31 mouse cellular contexts compared by ENCODE assay signal in the genomic region with DNA sequence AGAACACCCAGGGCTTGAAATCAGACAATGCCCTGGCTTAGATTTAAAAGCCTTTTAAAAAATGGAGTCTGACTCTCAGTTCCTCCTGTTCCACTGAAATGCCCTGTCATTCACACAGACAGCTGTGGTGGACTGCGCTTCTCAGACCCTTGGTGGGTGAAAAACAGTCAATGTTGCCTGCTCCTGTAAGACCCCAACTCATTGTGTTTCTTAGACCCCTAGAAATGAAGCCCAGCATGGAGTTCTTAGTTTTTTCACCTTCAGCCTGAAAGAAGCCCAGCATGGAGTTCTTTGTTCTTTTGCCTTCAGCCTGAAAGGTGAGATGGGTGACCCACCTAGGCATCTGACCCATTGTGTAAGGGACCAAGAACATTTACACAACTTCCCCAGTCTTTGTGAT. TPM values are rescaled to one million over a fixed set of nuclear protein-coding genes. Genes with fewer than 3 reads are reported as not detected.
"Had no signal": no experiment of that assay in that cellular context is flagged by ENCODE, and none has a peak within 500 bp of the region (broad histone marks: within the 10 kb centered on the region; RNA-seq: fewer than 3 reads in every experiment).

No protein-coding gene starts in this region.

RNA-seq across cellular contexts. Expression of a gene that starts 36.5 kb away (rescaled TPM):
- polyA plus RNA-seq: limb, embryonic 10.5 days; limb, embryonic 11.5 days; limb, embryonic 12.5 days; limb, embryonic 13.5 days; limb, embryonic 14.5 days; limb, embryonic 15.5 days; liver, adult 2 months; liver, embryonic 11.5 days; liver, embryonic 12.5 days; liver, embryonic 13.5 days; liver, embryonic 14.5 days; liver, embryonic 15.5 days; liver, embryonic 16.5 days; liver, postnatal 0 days; lung, adult 2 months; lung, embryonic 14.5 days; lung, embryonic 15.5 days; lung, embryonic 16.5 days; lung, postnatal 0 days; macrophage; midbrain, embryonic 10.5 days; midbrain, embryonic 11.5 days; midbrain, embryonic 12.5 days; midbrain, embryonic 13.5 days; midbrain, embryonic 14.5 days; midbrain, embryonic 15.5 days; midbrain, embryonic 16.5 days; midbrain, postnatal 0 days; myocyte; neural tube, embryonic 11.5 days; neural tube, embryonic 12.5 days had no signal
